Mouse (Mus musculus): Measurements from ENCODE around the gene Cracr2b.

DNA sequence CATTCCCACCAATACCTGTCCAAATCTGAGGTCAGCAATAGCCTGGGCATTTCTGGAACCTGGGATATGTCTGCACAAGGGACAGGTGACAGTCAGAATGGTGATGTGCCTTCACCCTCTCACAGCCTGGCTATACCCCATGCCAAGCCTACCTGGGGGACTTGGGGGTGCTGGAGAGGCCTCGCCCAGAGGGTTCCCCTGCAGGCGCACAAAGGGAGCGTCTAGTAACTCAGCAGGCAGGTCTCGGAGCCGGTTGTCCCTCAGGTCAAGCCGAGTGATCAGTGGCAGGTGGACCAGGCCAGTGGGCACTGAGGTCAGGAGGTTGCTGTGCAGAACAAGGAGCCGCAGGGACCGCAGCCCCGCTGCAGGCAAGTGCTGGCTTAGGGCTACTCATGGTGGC is 19.4 kb upstream of the Cracr2b start:
- no peak for TF ChIP-seq POLR2A (IDR thresholded peaks at IDR 0.05; ENCODE audit: low read depth, low read length)
- TF ChIP-seq ZNF384 (IDR thresholded peaks at IDR 0.05; ENCODE audit: low read depth, low read length): no peak
- TF ChIP-seq BHLHE40 (IDR thresholded peaks at IDR 0.05; ENCODE audit: low read depth, low read length): no peak
- no peak for TF ChIP-seq GABPA (IDR thresholded peaks at IDR 0.05; ENCODE audit: insufficient replicate concordance, low read depth, low read length)
- no peak for TF ChIP-seq POLR2AphosphoS2 (IDR thresholded peaks at IDR 0.05; ENCODE audit: low read depth, low read length)
- TF ChIP-seq ETS1 (conservative IDR thresholded peaks at IDR 0.05; ENCODE audit: low read depth, low read length): no peak
- TF ChIP-seq CTCF (conservative IDR thresholded peaks at IDR 0.05 in 1 of 2, IDR thresholded peaks at IDR 0.05 in 1 of 2; ENCODE audit: low read depth in 2 of 2, low read length in 2 of 2): no peak
- TF ChIP-seq EP300 (IDR thresholded peaks at IDR 0.05; ENCODE audit: low read length): no peak
- no peak for TF ChIP-seq TCF12 (IDR thresholded peaks at IDR 0.05; ENCODE audit: low read depth, low read length)
